Mouse (Mus musculus) brain, embryonic 14.5 days (tissue): ENCODE measurements around the gene C2cd2l. TPM values are rescaled to one million over a fixed set of nuclear protein-coding genes. Genes with fewer than 3 reads are reported as not detected.
"Not testable (repeated sequence)": the region's sequence is repeated elsewhere in the genome, so short reads cannot be mapped to it uniquely, and the experiment has no call there.

Experiments
- DNase-seq: peaks from one replicate; pipeline ENCODE4 v3.0.0-alpha.2; 2011; ENCODE audit warnings: low read depth
- CTCF ChIP-seq: fragments of 200-500 bp; IDR thresholded peaks from 2 replicates; pipeline ENCODE4 v1.5.1; 2012; ENCODE audit warnings: inconsistent platforms, mild to moderate bottlenecking, moderate library complexity, borderline replicate concordance; ENCODE audit not compliant: insufficient read depth, insufficient read length; ENCODE audit errors: extremely low read depth
- POLR2A ChIP-seq: fragments of 200-500 bp; IDR thresholded peaks from 2 replicates; pipeline ENCODE4 v1.6.1; 2012; ENCODE audit warnings: mild to moderate bottlenecking, inconsistent platforms, borderline replicate concordance; ENCODE audit not compliant: poor library complexity, insufficient read depth, insufficient read length, severe bottlenecking; ENCODE audit errors: extremely low read depth
- polyA plus RNA-seq: library from polyadenylated mRNA; depleted of rRNA; stranded (reverse); fragments of >200 nt; gene quantifications from 2 replicates; pipeline ENCODE4 v1.2.3, GENCODE M21; 2012

Gene C2cd2l
- polyA plus RNA-seq, 1 experiment = 62.1 TPM

GRCm38 (mm10) chr9:44332918-44333638 lies 13.0 kb upstream of the C2cd2l start:
- DNase-seq = no peak
- TF ChIP-seq CTCF = no peak
- TF ChIP-seq POLR2A = no peak

DNA sequence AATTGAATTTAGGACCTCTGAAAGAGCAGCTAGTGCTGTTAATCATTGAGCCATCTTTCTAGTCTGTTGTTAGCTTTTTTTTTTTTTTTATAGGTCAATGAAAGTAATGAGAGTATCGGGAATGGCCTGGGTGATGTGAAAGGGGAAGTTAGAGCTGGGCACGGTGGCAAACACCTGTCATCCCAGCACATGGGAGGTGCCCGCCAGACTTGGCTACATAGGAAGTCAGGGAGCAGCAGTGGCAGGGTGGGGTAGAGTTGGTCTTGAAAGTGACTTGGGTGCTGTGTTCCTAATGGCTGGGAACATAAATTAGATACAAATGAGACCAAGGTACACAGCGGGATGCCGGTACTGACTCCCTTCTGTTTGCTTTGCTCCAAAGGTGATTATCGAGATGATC lies 10.7 kb upstream of the C2cd2l start:
- TF ChIP-seq POLR2A = no peak
- TF ChIP-seq CTCF = no peak

DNA sequence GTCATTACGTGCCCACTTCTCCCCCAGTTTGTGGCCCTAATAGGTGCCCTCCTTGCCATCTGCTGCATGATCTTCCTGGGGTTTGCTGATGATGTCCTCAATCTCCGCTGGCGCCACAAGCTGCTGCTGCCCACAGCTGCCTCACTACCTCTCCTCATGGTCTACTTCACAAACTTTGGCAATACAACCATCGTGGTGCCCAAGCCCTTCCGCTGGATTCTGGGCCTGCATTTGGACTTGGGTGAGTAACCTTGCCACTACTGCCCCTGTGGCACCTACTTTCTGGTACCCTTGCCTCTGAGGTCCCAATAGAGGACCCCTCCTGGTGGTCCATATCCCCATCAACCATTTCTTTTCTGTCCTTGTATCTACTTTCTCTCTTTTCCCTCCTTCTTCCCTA lies 7.8 kb upstream of the C2cd2l start:
- no peak for DNase-seq
- TF ChIP-seq POLR2A (no peak), CTCF (no peak)

More for the DNA sequence above, 10.7 kb upstream of the C2cd2l start:
- no peak for DNase-seq

DNA sequence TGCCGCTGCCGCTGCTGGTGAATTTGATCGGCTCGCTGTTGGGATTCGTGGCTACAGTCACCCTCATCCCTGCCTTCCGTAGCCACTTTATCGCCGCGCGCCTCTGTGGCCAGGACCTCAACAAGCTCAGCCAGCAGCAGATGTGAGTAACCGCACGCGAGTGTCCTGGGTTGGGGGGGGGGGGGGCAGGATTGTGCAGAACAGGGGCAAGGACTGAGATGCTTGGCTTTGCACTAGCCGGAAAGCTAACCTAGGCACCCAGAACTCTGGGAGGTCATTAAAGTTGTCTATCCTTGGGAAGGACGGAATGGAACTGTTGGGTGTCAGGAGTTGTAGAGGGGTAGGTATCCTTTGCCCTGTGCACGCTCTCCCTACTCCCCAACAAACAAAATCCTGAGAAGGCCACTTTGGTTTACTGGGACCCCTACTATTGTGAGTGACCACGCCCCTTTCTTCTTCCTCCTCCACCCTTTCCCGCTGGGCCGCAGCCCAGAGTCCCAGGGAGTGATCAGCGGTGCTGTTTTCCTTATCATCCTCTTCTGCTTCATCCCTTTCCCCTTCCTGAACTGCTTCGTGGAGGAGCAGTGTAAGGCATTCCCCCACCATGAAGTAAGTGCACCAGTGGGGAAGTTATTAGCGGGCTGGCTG lies 7.1 kb upstream of the C2cd2l start:
- peak; percentile 55 for DNase-seq
- no peak for TF ChIP-seq POLR2A
- no peak for TF ChIP-seq CTCF

DNA sequence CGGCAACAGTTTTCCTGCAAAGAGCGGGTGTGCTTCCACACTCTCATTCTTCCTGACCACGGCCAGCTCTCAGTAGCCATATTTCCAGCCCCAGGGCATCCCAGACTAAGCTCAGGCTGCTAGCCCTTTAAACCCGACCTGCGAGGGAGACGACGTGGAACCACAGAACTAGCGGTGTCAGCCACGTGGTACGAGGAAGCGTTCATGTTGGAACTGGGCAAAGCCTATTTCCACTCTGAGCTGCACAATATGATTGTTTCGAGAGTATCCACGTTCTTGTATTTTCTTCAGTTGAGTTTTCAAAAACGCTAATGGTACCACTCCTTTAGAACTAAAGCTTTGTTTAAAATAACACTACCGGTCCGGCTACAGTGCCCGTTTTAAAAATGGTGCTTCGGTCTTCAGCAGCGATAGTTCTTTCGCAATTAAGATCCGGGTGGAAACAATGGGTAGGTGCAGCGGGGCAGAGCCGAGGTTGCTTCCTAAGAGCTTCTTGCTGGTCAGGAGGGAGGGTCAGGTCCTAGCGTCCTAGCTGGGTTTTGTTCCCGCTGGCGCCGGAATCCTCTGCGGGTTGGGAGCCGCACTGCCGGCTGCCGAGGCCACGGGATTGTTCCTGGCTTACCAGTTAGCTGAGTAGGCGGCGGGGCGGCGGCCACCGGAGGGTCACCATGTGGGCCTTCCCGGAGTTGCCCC lies 6.4 kb upstream of the C2cd2l start:
- DNase-seq = peak; percentile 95
- TF ChIP-seq CTCF (no peak), POLR2A (peak; percentile 33; the same call in 1 of the 2 replicates)

- no peak for DNase-seq
- no peak for TF ChIP-seq POLR2A
- no peak for TF ChIP-seq CTCF
Measured at GRCm38 (mm10) chr9:44325768-44326370, 5.8 kb upstream of the C2cd2l start, which contains the start of gene Dpagt1. TSS of gene Dpagt1 (plus strand) at chr9:44326019.

DNA sequence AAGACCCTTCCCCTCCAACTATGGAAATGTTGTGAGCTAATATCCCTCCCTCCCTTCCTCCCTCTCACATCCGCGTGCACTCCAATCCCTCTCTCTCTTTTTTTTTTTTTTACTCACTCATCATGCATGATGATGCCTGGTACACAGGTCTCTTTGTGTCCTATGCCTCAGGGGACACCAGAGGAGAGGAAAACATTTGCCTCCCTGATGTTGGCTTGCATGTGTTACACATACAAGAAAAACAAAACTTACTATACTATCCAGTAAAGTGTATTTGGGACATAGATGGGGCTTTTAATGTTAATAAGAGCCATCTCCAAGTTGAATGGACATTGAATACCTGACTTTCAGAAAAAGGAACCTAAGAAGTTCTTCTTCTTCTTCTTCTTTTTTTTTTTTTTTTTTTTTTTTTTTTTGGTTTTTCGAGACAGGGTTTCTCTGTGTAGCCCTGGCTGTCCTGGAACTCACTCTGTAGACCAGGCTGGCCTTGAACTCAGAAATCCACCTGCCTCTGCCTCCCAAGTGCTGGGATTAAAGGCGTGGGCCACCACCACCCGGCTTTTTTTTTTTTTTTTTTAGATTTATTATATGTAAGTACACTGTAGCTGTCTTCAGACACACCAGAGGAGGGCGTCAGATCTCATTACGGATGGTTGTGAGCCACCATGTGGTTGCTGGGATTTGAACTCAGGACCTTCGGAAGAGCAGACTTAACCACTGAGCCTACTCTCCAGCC lies 5.1 kb upstream of the C2cd2l start:
- DNase-seq = not testable (repeated sequence)

GRCm38 (mm10) chr9:44324147-44324546 lies 4.1 kb upstream of the C2cd2l start:
- TF ChIP-seq POLR2A = no peak
- TF ChIP-seq CTCF = no peak
- no peak for DNase-seq

DNA sequence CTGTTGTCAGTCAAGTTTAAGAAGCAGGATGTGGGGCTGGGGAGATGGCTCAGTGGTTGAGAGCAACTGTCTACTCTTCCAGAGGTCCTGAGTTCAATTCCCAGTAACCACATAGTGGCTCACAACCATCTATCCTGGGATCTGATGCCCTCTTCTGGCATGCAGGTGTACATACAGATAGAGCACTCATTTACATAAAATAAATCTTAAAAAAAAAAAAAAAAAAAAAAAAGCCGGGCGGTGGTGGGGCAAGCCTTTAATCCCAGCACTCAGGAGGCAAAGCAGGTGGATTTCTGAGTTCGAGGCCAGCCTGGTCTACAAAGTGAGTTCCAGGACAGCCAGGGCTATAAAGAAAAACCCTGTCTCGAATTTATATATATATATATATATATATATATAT lies 3.6 kb upstream of the C2cd2l start:
- not testable (repeated sequence) for DNase-seq

GRCm38 (mm10) chr9:44320799-44321133 lies 681 bp upstream of the C2cd2l start:
- TF ChIP-seq CTCF (no peak), POLR2A (no peak)
- no peak for DNase-seq

GRCm38 (mm10) chr9:44319105-44319886 lies 789 bp downstream of the C2cd2l start:
- peak; percentile 27 for DNase-seq
- no peak for TF ChIP-seq POLR2A

GRCm38 (mm10) chr9:44318826-44319095 lies 1.3 kb downstream of the C2cd2l start:
- TF ChIP-seq CTCF = no peak
- TF ChIP-seq POLR2A = no peak
- no peak for DNase-seq
